ENCODE assay signal across 13 mouse cellular contexts in the genomic region with DNA sequence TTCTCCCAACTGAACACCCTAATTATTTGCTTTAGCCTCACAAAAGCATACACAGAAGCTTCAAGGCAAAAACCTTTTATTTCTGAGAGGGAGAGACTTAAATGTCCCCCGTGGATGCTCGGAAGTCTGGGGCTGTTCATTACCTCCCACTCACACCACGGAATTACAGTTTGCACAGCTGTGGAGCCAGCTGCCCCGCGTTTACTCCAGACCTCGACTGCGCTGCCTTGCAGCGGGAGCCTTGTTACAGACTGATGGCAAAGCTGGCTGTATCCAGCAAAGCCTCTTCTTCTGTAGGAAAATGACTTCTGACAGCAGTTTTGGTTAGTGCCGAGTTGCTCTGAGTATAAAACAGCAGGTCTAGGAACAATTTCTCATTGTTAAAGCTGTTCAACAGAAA. TPM values are rescaled to one million over a fixed set of nuclear protein-coding genes. Genes with fewer than 3 reads are reported as not detected.
DNase-seq lines count a peak whose midpoint lies in the region; ATAC-seq and TF ChIP-seq lines count a peak whose summit lies in the region.
"Had no signal": no experiment of that assay in that cellular context is flagged by ENCODE, and none has a peak within 500 bp of the region (broad histone marks: within the 10 kb centered on the region; RNA-seq: fewer than 3 reads in every experiment).

No protein-coding gene starts in this region.

- no peaks in the 10 kb centered on the region for H3K36me3 ChIP-seq in kidney, postnatal 0 days (ENCODE audit: insufficient read depth, low read length)
- no peaks in the 10 kb centered on the region for H3K36me3 ChIP-seq in limb, embryonic 10.5 days
- H3K36me3 ChIP-seq: stomach, embryonic 15.5 days had no signal

- 14% methylated on average over 9 of the region's 9 CpGs for WGBS in kidney, postnatal 0 days
- 35% methylated on average over 9 of the region's 9 CpGs for WGBS in limb, embryonic 10.5 days

- no peak for ATAC-seq in kidney, postnatal 0 days (replicated peaks; ENCODE audit: low FRiP score, low read depth)

- H3K9me3 ChIP-seq in kidney, postnatal 0 days (replicated peaks; ENCODE audit: low read length), result no peaks in the 10 kb centered on the region
- H3K9me3 ChIP-seq in limb, embryonic 10.5 days (replicated peaks), result no peaks in the 10 kb centered on the region
- H3K9me3 ChIP-seq: stomach, embryonic 15.5 days had no signal

- H3K4me3 ChIP-seq in kidney, postnatal 0 days (replicated peaks; ENCODE audit: low read depth, low read length), result no peak overlapping the region
- no peak overlapping the region for H3K4me3 ChIP-seq in limb, embryonic 10.5 days
- H3K4me3 ChIP-seq: stomach, embryonic 15.5 days had no signal

- H3K27me3 ChIP-seq in kidney, postnatal 0 days (ENCODE audit: insufficient read depth, low read length), result no peaks in the 10 kb centered on the region
- H3K27me3 ChIP-seq in limb, embryonic 10.5 days (ENCODE audit: low read depth, poor library complexity, severe bottlenecking), result no peaks in the 10 kb centered on the region
- H3K27me3 ChIP-seq: stomach, embryonic 15.5 days had no signal

- H3K4me1 ChIP-seq in kidney, postnatal 0 days (replicated peaks; ENCODE audit: insufficient read depth, low read length), result no peaks in the 10 kb centered on the region; the same call in 1 of the 2 replicates
- peaks cover 20% of the 10 kb centered on the region for H3K4me1 ChIP-seq in limb, embryonic 10.5 days
- H3K4me1 ChIP-seq: stomach, embryonic 15.5 days had no signal

- no peak for TF ChIP-seq CTCF in kidney, postnatal 0 days (IDR thresholded peaks at IDR 0.05; ENCODE audit: low read depth)

- peak; percentile 15 for DNase-seq in kidney, postnatal 0 days (ENCODE audit: low spot score)
- no peak for DNase-seq in kidney, adult 8-10 months
- peak; percentile 33 for DNase-seq in right cerebral cortex, postnatal 14 days
- DNase-seq in right cerebral cortex, postnatal 4 days, result no peak
- DNase-seq in limb, embryonic 10.5 days (ENCODE audit: low spot score), result peak; percentile 34
- peak; percentile 18 for DNase-seq in retina, postnatal 1 day
- DNase-seq in kidney, postnatal 14 days, result no peak
- no peak for DNase-seq in left cerebral cortex, postnatal 4 days
- DNase-seq: gastrocnemius, postnatal 25 days had no signal

- intact Hi-C loops in left cerebral cortex, postnatal 4 days (cut with DNase I), result no loop called here

- no peak overlapping the region for H3K27ac ChIP-seq in kidney, postnatal 0 days
- H3K27ac ChIP-seq in limb, embryonic 10.5 days, result no peak overlapping the region
- H3K27ac ChIP-seq: liver, embryonic 14.5 days; macrophage; stomach, embryonic 15.5 days had no signal

- H3K4me2 ChIP-seq in kidney, postnatal 0 days (ENCODE audit: low read length), result no peak overlapping the region
- H3K4me2 ChIP-seq: stomach, embryonic 15.5 days had no signal

- H3K9ac ChIP-seq in kidney, postnatal 0 days (ENCODE audit: low read depth, low read length), result no peak overlapping the region
- H3K9ac ChIP-seq: liver, embryonic 14.5 days; stomach, embryonic 15.5 days had no signal

RNA-seq across cellular contexts. Expression of a gene that starts 39.0 kb away (rescaled TPM):
- 32.4 and 34.4 TPM in 2 replicates for polyA plus RNA-seq in kidney, postnatal 0 days (2015; fragmentation: Nextera tagmentation; extraction: Ambion mirVana)
- polyA plus RNA-seq in limb, embryonic 10.5 days (2016; fragmentation: Nextera tagmentation; extraction: Ambion mirVana), result 0.49 and 2.0 TPM in 2 replicates
- 100 to 1,000 TPM; 250 to 265 TPM for total RNA-seq in left cerebral cortex, postnatal 4 days (2021)
- total RNA-seq: neutrophil, adult 5-6 weeks had no signal

Comparison
In these comparisons a context has a peak if more than half of its experiments do, and no peak if none do; other contexts are left out.
1. DNase-seq: peak in kidney, postnatal 0 days (single experiment), right cerebral cortex, postnatal 14 days (single experiment), limb, embryonic 10.5 days (single experiment) and retina, postnatal 1 day (single experiment); none in kidney, adult 8-10 months (0 of 2), right cerebral cortex, postnatal 4 days (single experiment), kidney, postnatal 14 days (single experiment) and left cerebral cortex, postnatal 4 days (single experiment).
2. RNA of a gene that starts 39.0 kb away (polyA plus RNA-seq): 32.4 to 34.4 TPM in kidney, postnatal 0 days; 0.49 to 2.0 TPM in limb, embryonic 10.5 days; every median in the first group is over 10 times any median in the second.